Mouse (Mus musculus): ENCODE data around the gene Endou.
A peak's percentile ranks its signal among the peaks of the same experiment; 100 is the strongest.

Gene Endou

GRCm38 (mm10) chr15:97727048-97727447, 4.1 kb downstream of the Endou start:
- DNase-seq (ENCODE audit: low spot score), result no peak

GRCm38 (mm10) chr15:97726310-97726709, 4.8 kb downstream of the Endou start:
- DNase-seq (ENCODE audit: low spot score), result no peak

- no peak for DNase-seq (ENCODE audit: low spot score)
Observed at GRCm38 (mm10) chr15:97725198-97725785, 5.8 kb downstream of the Endou start.

- no peak for DNase-seq (ENCODE audit: low spot score)
Observed at GRCm38 (mm10) chr15:97724346-97725197, 6.6 kb downstream of the Endou start.

GRCm38 (mm10) chr15:97723536-97724345, 7.4 kb downstream of the Endou start:
- DNase-seq (ENCODE audit: low spot score), result no peak

- DNase-seq (ENCODE audit: low spot score), result no peak
Observed at GRCm38 (mm10) chr15:97721008-97721701, 10.0 kb downstream of the Endou start.

GRCm38 (mm10) chr15:97720026-97720675, 11.0 kb downstream of the Endou start:
- DNase-seq (ENCODE audit: low spot score), result no peak

GRCm38 (mm10) chr15:97719494-97719893, 11.6 kb downstream of the Endou start:
- DNase-seq (ENCODE audit: low spot score), result no peak

- DNase-seq (ENCODE audit: low spot score), result no peak
Observed at GRCm38 (mm10) chr15:97718535-97719155, 12.5 kb downstream of the Endou start.

GRCm38 (mm10) chr15:97717861-97718534, 13.1 kb downstream of the Endou start:
- peak; percentile 42 for DNase-seq (ENCODE audit: low spot score)

- DNase-seq (ENCODE audit: low spot score), result no peak
Observed at GRCm38 (mm10) chr15:97716782-97717181, 14.4 kb downstream of the Endou start.

- no peak for DNase-seq (ENCODE audit: low spot score)
Observed at GRCm38 (mm10) chr15:97715734-97716133, 15.4 kb downstream of the Endou start.

- no peak for DNase-seq (ENCODE audit: low spot score)
Observed at GRCm38 (mm10) chr15:97715083-97715482, 16.1 kb downstream of the Endou start.

- no peak for DNase-seq (ENCODE audit: low spot score)
Observed at GRCm38 (mm10) chr15:97712546-97712945, 18.6 kb downstream of the Endou start.

GRCm38 (mm10) chr15:97710906-97711305, 20.2 kb downstream of the Endou start:
- DNase-seq (ENCODE audit: low spot score), result no peak

GRCm38 (mm10) chr15:97705211-97706050, 25.7 kb downstream of the Endou start, which contains the start of gene Rpap3:
Rpap3 (minus strand) TSS chr15:97705825.
- peak; percentile 84 for DNase-seq (ENCODE audit: low spot score)

- no peak for DNase-seq (ENCODE audit: low spot score)
Observed at GRCm38 (mm10) chr15:97696616-97697015, 34.5 kb downstream of the Endou start.

GRCm38 (mm10) chr15:97693411-97693810, 37.7 kb downstream of the Endou start:
- no peak for DNase-seq (ENCODE audit: low spot score)

- no peak for DNase-seq (ENCODE audit: low spot score)
Observed at GRCm38 (mm10) chr15:97684118-97684517, 47.0 kb downstream of the Endou start.

All from ovary, postnatal 14 days (tissue).